Mouse (Mus musculus): ENCODE measurements around the gene Sprr2j-ps.

Sprr2j-ps gene

GRCm38 (mm10) chr3:92417782-92418181, at the start of gene Sprr2j-ps:
Gene Sprr2j-ps (plus strand): TSS chr3:92418082.
- in situ Hi-C loops (cut with MseI, MboI): no loop called here

- in situ Hi-C loops (cut with MseI, MboI): no loop called here
Observed at GRCm38 (mm10) chr3:92373613-92374012, 44.3 kb upstream of the Sprr2j-ps start.

GRCm38 (mm10) chr3:92385385-92385784, 32.5 kb upstream of the Sprr2j-ps start, which contains the start of gene Sprr2h:
Gene Sprr2h (plus strand): TSS chr3:92385685.
- in situ Hi-C loops (cut with MseI, MboI): no loop called here

- in situ Hi-C loops (cut with MseI, MboI): no loop called here
Observed at GRCm38 (mm10) chr3:92394301-92394700, 23.6 kb upstream of the Sprr2j-ps start.

- in situ Hi-C loops (cut with MseI, MboI): no loop called here
Observed at GRCm38 (mm10) chr3:92407691-92408090, 10.2 kb upstream of the Sprr2j-ps start, which contains the start of gene Sprr2i. Gene Sprr2i (plus strand): TSS chr3:92407991.

- in situ Hi-C loops (cut with MseI, MboI): no loop called here
Observed at GRCm38 (mm10) chr3:92429323-92429722, 11.4 kb downstream of the Sprr2j-ps start, which contains the start of gene Gm9774. Gene Gm9774 (minus strand): TSS chr3:92429423.

GRCm38 (mm10) chr3:92432282-92432681, 14.4 kb downstream of the Sprr2j-ps start, which contains the start of gene Sprr2k:
Gene Sprr2k (plus strand): TSS chr3:92432582.
- in situ Hi-C loops (cut with MseI, MboI): no loop called here

- in situ Hi-C loops (cut with MseI, MboI): no loop called here
Observed at GRCm38 (mm10) chr3:92438689-92439088, 20.8 kb downstream of the Sprr2j-ps start, which contains the start of gene Sprr1b. Gene Sprr1b (minus strand): TSS chr3:92438789.

- in situ Hi-C loops (cut with MseI, MboI): no loop called here
Observed at GRCm38 (mm10) chr3:92440177-92440576, 22.3 kb downstream of the Sprr2j-ps start.

- in situ Hi-C loops (cut with MseI, MboI): no loop called here
Observed at GRCm38 (mm10) chr3:92455151-92455550, 37.3 kb downstream of the Sprr2j-ps start.

- in situ Hi-C loops (cut with MseI, MboI): no loop called here
Observed at GRCm38 (mm10) chr3:92458620-92459019, 40.7 kb downstream of the Sprr2j-ps start, which contains the start of gene Sprr3. Gene Sprr3 (minus strand): TSS chr3:92458720.

GRCm38 (mm10) chr3:92466576-92466975, 48.7 kb downstream of the Sprr2j-ps start:
- in situ Hi-C loops (cut with MseI, MboI): no loop called here

GRCm38 (mm10) chr3:92467424-92467823, 49.5 kb downstream of the Sprr2j-ps start:
- in situ Hi-C loops (cut with MseI, MboI): no loop called here

Measured in mouse trophoblast stem cell (cell line).